Mouse (Mus musculus): Measurements from ENCODE around the gene Col27a1.
A peak's percentile ranks its signal among the peaks of the same experiment; 100 is the strongest.

- TF ChIP-seq POLR2A (IDR thresholded peaks at IDR 0.05; ENCODE audit: borderline replicate concordance, low read depth, low read length) = no peak
- TF ChIP-seq CTCF (IDR thresholded peaks at IDR 0.05; ENCODE audit: low read depth, low read length) = peak; percentile 79
Measured at GRCm38 (mm10) chr4:63215185-63215992, 1.6 kb downstream of the Col27a1 start.
